Mouse (Mus musculus) heart, adult 2 months (tissue): Measurements from ENCODE around the gene Map3k15. TPM values are rescaled to one million over a fixed set of nuclear protein-coding genes. Genes with fewer than 3 reads are reported as not detected.

ENCODE experiments used
- DNase-seq, 2 experiments: peaks; one replicate each; pipeline ENCODE4 v3.0.0; 2021
- H3K27ac ChIP-seq: fragments of 200-600 bp; 2 replicates; pipeline ENCODE4 v1.8.1; 2022
- H3K27me3 ChIP-seq: fragments of 200-500 bp; 2 replicates; pipeline ENCODE4 v1.6.1; 2012; ENCODE audit warnings: mild to moderate bottlenecking, low read length, inconsistent platforms, mixed read lengths; ENCODE audit not compliant: control insufficient read depth, insufficient read depth
- H3K36me3 ChIP-seq: fragments of 200-500 bp; 2 replicates; pipeline ENCODE4 v1.6.1; 2012; ENCODE audit warnings: low read length, inconsistent platforms; ENCODE audit not compliant: control insufficient read depth, insufficient read depth
- H3K4me1 ChIP-seq: fragments of 200-500 bp; 2 replicates; pipeline ENCODE4 v1.6.1; 2011; ENCODE audit warnings: low read length; ENCODE audit not compliant: control insufficient read depth, insufficient read depth
- H3K4me3 ChIP-seq: fragments of 200-600 bp; 2 replicates; pipeline ENCODE4 v1.8.1; 2022
- H3K79me2 ChIP-seq: fragments of 200-500 bp; replicated peaks from 2 replicates; pipeline ENCODE4 v1.6.1; 2012; ENCODE audit warnings: mild to moderate bottlenecking, inconsistent platforms, low read length, moderate library complexity, mixed read lengths; ENCODE audit not compliant: control insufficient read depth, insufficient read depth
- H3K9ac ChIP-seq: fragments of 200-500 bp; 2 replicates; pipeline ENCODE4 v1.6.1; 2012; ENCODE audit warnings: low read depth, mild to moderate bottlenecking, control low read depth, inconsistent platforms, low read length, mixed read lengths
- CTCF ChIP-seq: fragments of 200-600 bp; IDR thresholded peaks from 2 replicates; pipeline ENCODE4 v1.8.1; 2022; ENCODE audit warnings: antibody characterized with exemption, mild to moderate bottlenecking, moderate library complexity
- EP300 ChIP-seq: fragments of 200-500 bp; IDR thresholded peaks from 2 replicates; pipeline ENCODE4 v1.6.1; 2011; ENCODE audit warnings: low read depth, low read length, control low read depth; ENCODE audit not compliant: insufficient read depth
- POLR2A ChIP-seq: fragments of 200-500 bp; IDR thresholded peaks from 2 replicates; pipeline ENCODE4 v1.6.1; 2011; ENCODE audit warnings: mild to moderate bottlenecking, low read depth, low read length, control low read depth; ENCODE audit not compliant: insufficient read depth
- WGBS: fragments of 180-500 bp; shearing (Covaris S2); methylation state at CpG from one replicate; pipeline ENCODE4 v1.1.7; 2018; 5-methylcytosine and 5-hydroxymethylcytosine counted together
- intact Hi-C: fragments of 180-260 bp; cut with DNase I; formaldehyde crosslinking; loops from one replicate; pipeline ENCODE4 v1.15.1; 2025
- long read RNA-seq: library from polyadenylated mRNA; stranded (forward); transcript quantifications from one replicate; pipeline ENCODE4 v2.0.0, GENCODE M21; 2021
- polyA plus RNA-seq: library from polyadenylated mRNA; depleted of rRNA; stranded (reverse); fragments of >200 nt; gene quantifications from 2 replicates; pipeline ENCODE4 v1.2.3, GENCODE M21; 2012; rRNA removed
- total RNA-seq, 2 experiments: library from RNA; stranded (reverse); gene quantifications; 2 replicates each; pipeline ENCODE4 v1.2.3; 2021

Gene Map3k15
- total RNA-seq = under 1 TPM; 0.43 to 0.70 TPM
- 0.29 and 0.56 TPM in 2 replicates for polyA plus RNA-seq
- long read RNA-seq, partial matches to known transcripts = 1 of 2 reads
- long read RNA-seq, other reads (novel, unspliced or antisense) = 1 of 2 reads

DNA sequence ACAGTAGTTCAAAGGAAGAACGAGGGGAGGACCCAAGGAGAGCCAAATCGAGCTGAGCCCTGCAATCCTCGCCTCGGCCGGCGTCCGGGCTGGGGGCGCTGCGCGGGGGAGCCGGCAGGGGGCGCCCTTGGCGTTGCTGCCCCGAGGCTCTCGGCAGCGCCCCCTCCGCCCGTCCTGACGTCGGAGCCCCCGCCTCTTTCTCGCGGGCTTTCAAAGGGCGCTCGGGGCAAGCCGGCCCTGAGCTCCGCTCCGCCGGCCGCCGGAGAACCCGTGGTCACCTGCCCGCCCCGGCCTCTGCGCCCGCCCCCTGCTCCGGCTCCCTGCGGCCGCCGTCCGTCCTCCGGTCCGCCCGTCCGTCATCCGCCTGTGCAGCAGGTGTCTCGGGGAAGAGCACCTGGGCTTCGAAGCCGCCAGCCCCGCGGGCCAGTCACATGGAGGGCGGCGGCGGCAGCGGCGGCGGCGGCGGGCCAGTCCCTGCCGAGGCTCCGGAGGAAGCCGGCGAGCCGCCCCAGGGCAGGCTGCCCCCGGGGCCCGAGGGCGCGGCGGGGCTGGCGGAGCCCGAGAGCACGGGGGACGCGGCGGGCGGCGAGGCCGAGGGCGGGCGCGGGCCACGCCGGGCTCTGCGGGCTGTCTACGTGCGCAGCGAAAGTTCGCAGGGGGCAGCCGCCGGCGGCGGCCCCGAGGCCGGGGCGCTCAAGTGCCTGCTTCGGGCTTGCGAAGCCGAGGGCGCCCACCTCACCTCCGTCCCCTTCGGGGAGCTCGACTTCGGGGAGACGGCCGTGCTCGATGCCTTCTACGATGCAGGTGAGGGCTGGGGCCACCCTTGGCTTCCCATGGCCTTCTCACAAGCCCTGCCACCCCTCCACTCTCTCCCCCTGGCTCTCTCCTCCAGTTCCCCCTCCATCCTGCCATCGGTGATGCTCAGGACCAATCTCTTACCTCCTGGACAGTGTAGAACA is at the start of gene Map3k15:
Gene Map3k15 (plus strand): TSS at position 432 of the 959 bp plus-strand sequence.
- Histone ChIP-seq H3K4me3 (peak within 1 kb of the TSS; percentile 43), H3K36me3 (no peaks in the 10 kb centered on the region), H3K4me1 (no peaks in the 10 kb centered on the region), H3K27me3 (peaks cover 3% of the 10 kb centered on the region; the same call in 1 of the 2 replicates), H3K79me2 (no peaks in the 10 kb centered on the region), H3K9ac (peak within 1 kb of the TSS; percentile 57), H3K27ac (no peak within 1 kb of the TSS)
- intact Hi-C loops = loop anchor here (5.0 kb wide), 1 partner anchor 129 kb away; no protein-coding TSS in a partner anchor
- WGBS = 36% methylated on average over 93 of the region's 108 CpGs
- TF ChIP-seq CTCF (peak; percentile 84), EP300 (no peak)
- DNase-seq = peak; percentile 58 to 70

DNA sequence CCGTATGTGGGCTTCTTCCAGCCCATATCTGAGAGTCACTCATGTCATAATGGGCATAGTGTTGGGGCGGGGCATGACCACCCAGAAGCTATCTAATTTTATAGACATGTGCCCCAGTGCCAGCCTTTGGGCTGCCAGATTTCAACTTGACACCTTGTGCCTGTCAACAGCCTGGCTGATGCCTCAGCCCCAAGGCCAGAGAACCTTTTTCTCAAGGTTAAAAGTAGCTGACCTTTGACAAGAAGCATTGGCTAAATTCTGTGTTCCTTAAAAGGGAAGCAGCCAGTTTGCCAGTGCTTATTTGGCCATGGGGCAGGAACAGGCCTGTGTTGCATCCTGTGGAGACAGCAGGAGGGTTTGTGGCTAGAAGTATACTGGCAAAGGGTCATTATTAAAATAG is 45.7 kb upstream of the Map3k15 start:
- Histone ChIP-seq H3K36me3 (no peaks in the 10 kb centered on the region), H3K4me1 (peaks cover 2% of the 10 kb centered on the region), H3K27me3 (no peaks in the 10 kb centered on the region), H3K79me2 (no peaks in the 10 kb centered on the region), H3K9ac (no peak overlapping the region), H3K27ac (peak overlapping the region; percentile 75), H3K4me3 (peak overlapping the region; percentile 32; the same call in 1 of the 2 replicates)
- WGBS = 44% methylated on average over 2 of the region's 2 CpGs
- peak; percentile 33 to 66 for DNase-seq
- TF ChIP-seq CTCF (no peak), POLR2A (no peak; the same call in 1 of the 2 replicates), EP300 (0 out of 2 replicates have a peak, but pooled peaks have one; percentile 47)
- intact Hi-C loops = no loop called here

DNA sequence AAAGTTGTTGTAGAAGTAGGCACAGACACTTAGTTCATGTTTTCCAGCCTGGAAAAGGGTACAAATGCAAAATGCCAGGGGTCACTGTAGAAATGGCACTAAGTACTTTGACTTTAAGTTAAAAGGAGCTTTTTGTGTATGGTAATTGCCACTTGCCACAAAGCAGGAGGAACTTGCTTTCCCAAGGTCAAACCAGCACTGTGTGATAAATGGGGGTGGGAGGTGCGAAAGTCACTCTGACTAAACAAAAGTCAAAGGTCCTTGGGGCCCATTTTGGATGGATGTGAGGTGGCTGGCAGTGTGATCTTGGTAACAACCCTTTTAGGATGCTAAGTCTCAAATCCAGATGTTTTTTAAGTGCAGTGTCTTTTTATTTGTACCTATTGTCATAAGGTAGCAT is 44.6 kb upstream of the Map3k15 start:
- H3K27me3 ChIP-seq = no peaks in the 10 kb centered on the region
- peak overlapping the region; percentile 75 for H3K27ac ChIP-seq
- no peaks in the 10 kb centered on the region for H3K36me3 ChIP-seq
- 67% methylated on average over 1 of the region's 1 CpGs for WGBS
- intact Hi-C loops = no loop called here
- no peak for DNase-seq
- H3K9ac ChIP-seq = no peak overlapping the region; the same call in 1 of the 2 replicates
- H3K4me3 ChIP-seq = peak overlapping the region; percentile 32
- TF ChIP-seq EP300 = no peak
- H3K4me1 ChIP-seq = peaks cover 2% of the 10 kb centered on the region
- no peaks in the 10 kb centered on the region for H3K79me2 ChIP-seq

DNA sequence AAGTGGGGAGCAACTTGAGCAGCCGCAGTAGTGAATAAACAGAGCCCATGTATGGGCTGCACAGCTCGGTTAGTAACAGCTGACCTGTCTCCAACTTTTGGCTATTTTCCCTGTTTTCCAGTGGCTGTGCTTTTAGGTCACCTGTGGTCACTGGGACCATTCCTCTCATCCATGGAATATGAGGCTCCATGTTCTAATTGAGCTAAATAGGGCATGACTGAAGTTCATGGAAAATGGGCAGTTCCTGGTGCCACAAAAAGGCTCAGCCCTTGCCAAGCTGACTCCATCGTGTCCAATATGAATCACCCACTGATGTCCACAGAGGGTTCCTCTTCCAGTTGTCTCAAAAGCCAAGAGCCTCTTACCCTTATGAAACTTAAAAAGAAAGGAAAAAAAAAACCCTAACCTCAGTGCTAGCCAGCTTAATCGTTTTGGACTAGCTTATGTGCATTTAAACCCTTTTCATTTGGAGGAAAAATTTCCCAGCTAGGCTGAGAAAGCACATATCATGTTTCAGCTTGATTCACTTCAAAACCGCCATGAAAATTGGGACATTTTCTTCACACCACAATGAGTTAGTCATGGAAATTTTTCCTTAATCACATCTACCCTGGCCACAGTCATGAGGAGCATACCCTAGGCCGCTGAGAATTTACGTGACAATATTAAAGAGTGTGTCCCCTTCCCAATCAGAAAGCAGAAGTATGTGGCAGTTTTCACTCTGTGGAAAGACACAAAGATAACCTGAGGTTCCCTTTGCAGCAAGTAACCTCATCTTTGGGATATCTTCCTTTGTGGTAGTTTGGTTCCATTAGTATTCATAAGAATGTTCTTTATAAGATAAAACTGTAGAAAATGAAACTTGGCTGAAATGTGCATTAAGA is 34.4 kb upstream of the Map3k15 start:
- DNase-seq = no peak
- no peak for TF ChIP-seq CTCF
- no peak for TF ChIP-seq POLR2A
- no peak for TF ChIP-seq EP300

GRCm38 (mm10) chrX:159954430-159954779 is 33.8 kb upstream of the Map3k15 start:
- 57% methylated on average over 4 of the region's 4 CpGs for WGBS
- H3K27me3 ChIP-seq = no peaks in the 10 kb centered on the region
- DNase-seq = no peak
- intact Hi-C loops = no loop called here
- no peak overlapping the region for H3K4me3 ChIP-seq
- H3K27ac ChIP-seq = no peak overlapping the region
- H3K79me2 ChIP-seq = no peaks in the 10 kb centered on the region
- peaks cover 3% of the 10 kb centered on the region; the same call in 1 of the 2 replicates for H3K4me1 ChIP-seq
- 0 out of 2 replicates have a peak, but pooled peaks cover 2% of the 10 kb centered on the region for H3K36me3 ChIP-seq
- H3K9ac ChIP-seq = no peak overlapping the region
- TF ChIP-seq EP300 = no peak
- TF ChIP-seq CTCF = no peak
- no peak for TF ChIP-seq POLR2A

More for the DNA sequence above, 34.4 kb upstream of the Map3k15 start:
- WGBS = 59% methylated on average over 7 of the region's 7 CpGs
- intact Hi-C loops = no loop called here
- no peak overlapping the region for H3K9ac ChIP-seq
- H3K4me3 ChIP-seq = no peak overlapping the region
- 0 out of 2 replicates have a peak, but pooled peaks cover 2% of the 10 kb centered on the region for H3K36me3 ChIP-seq
- no peak overlapping the region for H3K27ac ChIP-seq
- H3K27me3 ChIP-seq = no peaks in the 10 kb centered on the region
- H3K79me2 ChIP-seq = no peaks in the 10 kb centered on the region
- peaks cover 3% of the 10 kb centered on the region; the same call in 1 of the 2 replicates for H3K4me1 ChIP-seq
